Mouse (Mus musculus) stomach, postnatal 0 days (tissue): ENCODE measurements at regions not wholly inside any gene's neighbourhood (a gene's known extent, or its start where the extent isn't known, plus 50 kb on each side); places are given as distances from the start of the nearest gene placed in this dataset.

Source experiments
- ATAC-seq: fragments of 200-750 bp; cut with Nextera tagmentation; 2 replicates; pipeline ENCODE4 v1.8.0; 2017; ENCODE audit not compliant: low FRiP score, low TSS enrichment
- DNase-seq: peaks from one replicate; pipeline ENCODE4 v3.0.0-alpha.2; 2016; ENCODE audit warnings: low spot score
- H3K27ac ChIP-seq: fragments of 300-500 bp; sonication (generic); replicated peaks from 2 replicates; pipeline ENCODE4 v1.5.1; 2014; ENCODE audit warnings: mild to moderate bottlenecking, control low read depth
- H3K27me3 ChIP-seq: fragments of 300-500 bp; sonication (generic); 2 replicates; pipeline ENCODE4 v1.6.1; 2014; ENCODE audit warnings: low read length; ENCODE audit not compliant: control insufficient read depth, insufficient read depth
- H3K36me3 ChIP-seq: fragments of 300-500 bp; sonication (generic); 2 replicates; pipeline ENCODE4 v1.6.1; 2014; ENCODE audit warnings: low read length, mixed read lengths; ENCODE audit not compliant: control insufficient read depth, insufficient read depth
- H3K4me1 ChIP-seq: fragments of 300-500 bp; sonication (generic); replicated peaks from 2 replicates; pipeline ENCODE4 v1.6.1; 2014; ENCODE audit warnings: antibody characterized with exemption; ENCODE audit not compliant: control insufficient read depth, insufficient read depth
- H3K4me2 ChIP-seq: fragments of 300-500 bp; sonication (generic); replicated peaks from 2 replicates; pipeline ENCODE4 v1.6.1; 2014; ENCODE audit warnings: low read depth, mild to moderate bottlenecking, control low read depth, moderate library complexity
- H3K4me3 ChIP-seq: fragments of 300-500 bp; sonication (generic); 2 replicates; pipeline ENCODE4 v1.5.1; 2014; ENCODE audit warnings: low read depth, low read length, control low read depth
- H3K9ac ChIP-seq: fragments of 300-500 bp; sonication (generic); 2 replicates; pipeline ENCODE4 v1.6.1; 2014; ENCODE audit warnings: mild to moderate bottlenecking, low read length, control low read depth, mixed read lengths
- H3K9me3 ChIP-seq: fragments of 300-500 bp; sonication (generic); 2 replicates; pipeline ENCODE4 v1.6.1; 2016; ENCODE audit warnings: low read length; ENCODE audit not compliant: control insufficient read depth
- CTCF ChIP-seq: IDR thresholded peaks from 2 replicates; pipeline ENCODE4 v1.5.1; 2016; ENCODE audit warnings: antibody characterized with exemption, low read depth, mild to moderate bottlenecking, moderate library complexity
- EP300 ChIP-seq: optimal IDR thresholded peaks from 2 replicates; pipeline ENCODE3; 2016; ENCODE audit warnings: antibody characterized with exemption
- WGBS: fragments of 180-500 bp; shearing (Covaris S2); extraction: QIAGEN DNeasy Blood & Tissue Kit; methylation state at CpG from one replicate; pipeline ENCODE4 v1.1.7; 2014; 5-methylcytosine and 5-hydroxymethylcytosine counted together

DNA sequence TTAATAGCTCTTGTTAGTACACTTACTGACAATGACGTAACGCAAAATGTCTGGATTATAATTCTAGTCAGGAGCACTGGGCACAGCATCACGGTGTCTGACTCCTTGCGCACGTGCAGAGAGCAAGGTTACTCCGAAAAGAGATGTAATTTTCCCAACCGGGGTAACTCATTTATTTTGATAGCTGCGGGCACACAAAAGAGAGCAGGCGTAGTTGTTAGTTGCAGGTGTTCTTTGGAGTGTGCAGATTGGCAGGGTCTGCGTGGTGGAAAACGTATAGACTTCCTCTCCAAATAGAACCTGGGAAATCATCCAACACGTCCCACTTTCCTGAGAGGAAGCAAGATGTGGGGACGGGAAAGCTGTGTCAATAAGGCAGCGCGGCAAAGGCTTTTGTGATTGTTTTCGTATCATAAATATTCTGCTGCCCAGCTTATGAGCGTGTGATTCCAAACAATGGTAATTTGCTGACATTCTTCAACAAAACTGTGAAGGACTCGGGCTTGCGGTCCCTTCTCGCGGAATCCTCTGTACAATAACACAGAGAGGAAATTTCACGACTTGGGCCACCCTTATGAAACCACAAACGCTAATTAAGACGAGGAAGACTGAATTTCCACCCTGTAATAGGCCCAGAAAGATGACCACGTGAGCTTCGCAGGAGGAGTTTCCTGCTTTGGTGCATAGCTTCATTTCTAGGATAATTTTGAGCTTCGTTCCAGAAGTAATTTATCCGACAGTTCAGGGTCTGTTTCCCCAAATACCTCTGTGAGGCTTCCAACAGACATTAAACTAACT is 163.3 kb downstream of the Plk2 start:
- H3K36me3 ChIP-seq: no peaks in the 10 kb centered on the region
- 41% methylated on average over 28 of the region's 28 CpGs for WGBS
- DNase-seq: no peak
- H3K4me2 ChIP-seq: peak overlapping the region; percentile 26; the same call in 1 of the 2 replicates
- ATAC-seq: peak; percentile 26; the same call in 1 of the 2 replicates
- no peak overlapping the region; the same call in 1 of the 2 replicates for H3K4me3 ChIP-seq
- TF ChIP-seq CTCF (no peak), EP300 (no peak)
- H3K4me1 ChIP-seq: no peaks in the 10 kb centered on the region; the same call in 1 of the 2 replicates
- H3K9ac ChIP-seq: no peak overlapping the region
- H3K27ac ChIP-seq: 0 out of 2 replicates have a peak overlapping the region, but pooled peaks have one; percentile 13
- H3K9me3 ChIP-seq: no peaks in the 10 kb centered on the region
- no peaks in the 10 kb centered on the region for H3K27me3 ChIP-seq

DNA sequence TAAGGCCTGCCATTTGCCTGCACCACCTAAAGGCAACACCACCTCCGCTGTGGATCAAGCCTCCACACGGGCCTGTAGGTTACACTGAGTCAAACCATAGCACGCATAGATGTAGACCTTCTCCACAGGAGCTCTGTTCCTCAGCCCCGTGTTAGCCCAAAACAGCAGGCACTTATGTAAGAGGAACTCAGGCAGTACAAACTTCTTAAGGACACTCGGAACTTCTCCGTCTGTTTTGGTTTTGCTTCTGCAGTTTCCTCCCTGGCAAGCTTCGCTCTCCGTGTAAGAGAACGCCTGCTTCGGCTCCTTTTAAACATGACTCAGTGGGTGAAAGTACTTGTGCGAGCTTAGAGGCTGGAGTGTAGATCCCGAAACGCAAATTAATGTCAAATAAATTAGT is 165.7 kb downstream of the Plk2 start:
- H3K9ac ChIP-seq: no peak overlapping the region
- ATAC-seq (no peak), DNase-seq (no peak)
- 53% methylated on average over 13 of the region's 13 CpGs for WGBS
- H3K36me3 ChIP-seq: no peaks in the 10 kb centered on the region
- H3K4me3 ChIP-seq: no peak overlapping the region
- H3K27ac ChIP-seq: 0 out of 2 replicates have a peak overlapping the region, but pooled peaks have one; percentile 13
- H3K27me3 ChIP-seq: no peaks in the 10 kb centered on the region
- TF ChIP-seq CTCF: no peak
- H3K4me2 ChIP-seq: no peak overlapping the region
- H3K4me1 ChIP-seq: no peaks in the 10 kb centered on the region; the same call in 1 of the 2 replicates
- H3K9me3 ChIP-seq: no peaks in the 10 kb centered on the region

DNA sequence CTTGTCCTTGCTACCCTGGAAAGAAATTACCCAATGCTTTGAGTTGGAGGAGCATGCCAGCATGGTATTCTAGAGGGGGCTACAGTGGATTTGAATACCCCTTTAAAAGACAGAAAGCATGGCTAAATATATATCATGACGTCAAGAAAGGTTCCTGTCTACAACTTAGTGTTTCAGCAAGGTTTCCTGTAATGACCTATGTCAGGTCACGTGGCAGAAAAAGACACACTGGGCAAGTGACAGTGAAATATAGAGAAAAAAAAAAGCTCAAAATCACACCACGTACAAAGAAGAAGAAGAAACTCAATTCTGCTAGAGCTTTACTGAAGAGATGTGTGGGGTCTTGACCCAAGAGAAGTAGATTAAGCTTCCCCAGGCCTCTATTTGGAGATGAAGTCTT is 167.7 kb downstream of the Plk2 start:
- whole genome bisulfite sequencing: 46% methylated on average over 3 of the region's 3 CpGs
- Histone ChIP-seq H3K27ac (peak overlapping the region; percentile 5), H3K9me3 (no peaks in the 10 kb centered on the region), H3K27me3 (no peaks in the 10 kb centered on the region), H3K4me1 (no peaks in the 10 kb centered on the region; the same call in 1 of the 2 replicates), H3K4me3 (no peak overlapping the region), H3K9ac (no peak overlapping the region), H3K36me3 (no peaks in the 10 kb centered on the region), H3K4me2 (no peak overlapping the region)
- no peak for DNase-seq
- ATAC-seq: no peak
- no peak for TF ChIP-seq EP300
- TF ChIP-seq CTCF: no peak

DNA sequence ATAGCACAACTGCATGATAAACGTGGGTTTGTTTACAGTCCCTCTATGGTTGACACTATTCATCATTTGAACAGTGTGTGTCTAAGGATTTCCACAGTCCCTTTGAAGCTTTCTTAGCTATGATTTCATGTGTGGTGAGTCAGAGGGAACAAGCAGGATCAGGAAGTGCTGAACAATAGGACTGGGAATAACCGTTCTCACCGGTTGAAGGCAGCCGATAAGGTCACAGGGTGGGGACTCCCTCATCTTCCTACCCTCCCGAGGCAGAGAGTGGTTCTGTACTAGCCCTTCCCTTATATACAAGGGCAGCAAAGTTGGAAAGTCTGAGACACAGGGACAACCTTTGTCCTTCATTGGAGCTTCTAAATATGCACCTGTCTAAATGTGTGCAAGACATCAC is 168.1 kb downstream of the Plk2 start:
- H3K4me2 ChIP-seq: no peak overlapping the region
- no peaks in the 10 kb centered on the region for H3K27me3 ChIP-seq
- WGBS: 22% methylated on average over 5 of the region's 5 CpGs
- no peak overlapping the region for H3K4me3 ChIP-seq
- H3K9ac ChIP-seq: no peak overlapping the region
- ATAC-seq (peak; percentile 96), DNase-seq (peak; percentile 51)
- no peak overlapping the region; the same call in 1 of the 2 replicates for H3K27ac ChIP-seq
- no peaks in the 10 kb centered on the region; the same call in 1 of the 2 replicates for H3K4me1 ChIP-seq
- H3K9me3 ChIP-seq: no peaks in the 10 kb centered on the region
- TF ChIP-seq CTCF (no peak), EP300 (no peak)
- H3K36me3 ChIP-seq: no peaks in the 10 kb centered on the region

DNA sequence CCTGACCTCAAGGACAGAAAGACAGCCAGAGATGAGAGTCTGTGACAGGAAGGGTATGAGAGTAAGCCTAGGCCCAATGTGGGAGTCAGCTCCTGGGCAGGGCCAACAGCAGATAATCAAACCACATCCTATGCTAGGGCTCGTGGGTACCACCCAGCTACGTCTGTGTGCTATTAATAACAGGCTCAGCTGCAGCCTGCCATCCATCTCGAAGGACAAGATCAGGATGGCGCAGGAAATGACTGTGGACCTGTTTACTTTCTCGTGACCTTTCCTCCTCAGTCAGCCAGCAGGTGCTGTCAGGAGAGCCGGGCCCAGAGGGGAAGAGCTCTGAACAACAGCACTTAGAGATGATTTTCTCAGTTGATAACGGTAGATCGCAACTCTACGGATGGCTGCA is 169.1 kb downstream of the Plk2 start:
- 23% methylated on average over 9 of the region's 9 CpGs for WGBS
- H3K9ac ChIP-seq: no peak overlapping the region
- DNase-seq: no peak
- no peaks in the 10 kb centered on the region for H3K36me3 ChIP-seq
- H3K4me1 ChIP-seq: no peaks in the 10 kb centered on the region; the same call in 1 of the 2 replicates
- no peak for ATAC-seq
- H3K9me3 ChIP-seq: no peaks in the 10 kb centered on the region
- no peak for TF ChIP-seq EP300
- no peak for TF ChIP-seq CTCF
- H3K4me3 ChIP-seq: no peak overlapping the region
- H3K27ac ChIP-seq: no peak overlapping the region
- H3K4me2 ChIP-seq: no peak overlapping the region
- no peaks in the 10 kb centered on the region for H3K27me3 ChIP-seq

DNA sequence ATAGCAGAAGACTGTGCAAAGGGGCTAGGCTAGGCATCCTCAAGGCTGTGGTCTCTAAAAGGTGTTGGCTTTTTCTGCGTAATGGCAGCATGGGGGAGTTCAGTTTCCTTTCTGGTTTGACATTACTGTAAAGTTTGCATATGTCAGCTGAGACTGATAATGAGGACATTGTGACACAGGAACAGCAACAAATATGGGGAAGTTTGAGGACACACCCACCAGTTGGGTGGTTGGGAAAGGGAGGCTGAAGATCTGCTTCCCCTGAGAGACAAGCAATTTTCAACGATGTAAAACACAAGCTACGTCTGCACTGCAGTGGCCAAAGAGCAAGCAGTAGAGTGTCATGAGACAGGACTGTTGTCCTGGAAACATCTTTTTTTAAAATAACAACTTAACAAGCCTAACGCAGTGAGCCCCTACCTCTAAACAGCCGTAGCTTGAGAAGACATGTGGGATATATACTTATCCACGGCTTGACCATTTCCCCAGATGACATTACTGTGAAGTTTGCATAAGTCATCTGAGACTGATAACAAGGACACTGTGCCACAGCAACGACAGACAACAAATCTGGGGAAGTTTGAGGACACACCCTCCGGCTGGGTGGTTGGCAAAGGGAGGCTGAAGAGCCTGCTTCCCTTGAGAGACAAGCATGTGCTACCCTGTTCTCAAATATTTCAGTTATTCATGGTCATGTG is 173.8 kb downstream of the Plk2 start:
- WGBS: 68% methylated on average over 8 of the region's 8 CpGs
- H3K4me3 ChIP-seq: no peak overlapping the region
- no peak overlapping the region for H3K4me2 ChIP-seq
- H3K27me3 ChIP-seq: no peaks in the 10 kb centered on the region
- no peaks in the 10 kb centered on the region for H3K9me3 ChIP-seq
- TF ChIP-seq CTCF (no peak), EP300 (no peak)
- H3K36me3 ChIP-seq: no peaks in the 10 kb centered on the region
- no peaks in the 10 kb centered on the region for H3K4me1 ChIP-seq
- DNase-seq (no peak), ATAC-seq (no peak)
- H3K9ac ChIP-seq: no peak overlapping the region
- no peak overlapping the region for H3K27ac ChIP-seq
